Mouse (Mus musculus): ENCODE data around the gene Snap25. TPM values are rescaled to one million over a fixed set of nuclear protein-coding genes. Genes with fewer than 3 reads are reported as not detected.

Snap25 gene
- polyA plus RNA-seq, 1 experiment = 3,013 TPM

GRCm38 (mm10) chr2:136676918-136677445 lies 36.3 kb upstream of the Snap25 start:
- 47% methylated on average over 8 of the region's 8 CpGs for WGBS
- DNase-seq = no peak
- no peaks in the 10 kb centered on the region for H3K27me3 ChIP-seq (ENCODE audit: control insufficient read depth, insufficient read depth, low read length)

GRCm38 (mm10) chr2:136678321-136679161 lies 34.7 kb upstream of the Snap25 start:
- Histone ChIP-seq H3K4me1 (ENCODE audit: control insufficient read depth, insufficient read depth, low read length) (peaks cover 19% of the 10 kb centered on the region), H3K27ac (ENCODE audit: insufficient read depth, low read length) (peak overlapping the region; percentile 99), H3K4me3 (replicated peaks; ENCODE audit: insufficient read depth, low read depth, low read length) (peak overlapping the region; percentile 62), H3K27me3 (ENCODE audit: control insufficient read depth, insufficient read depth, low read length) (no peaks in the 10 kb centered on the region)
- WGBS = 2% methylated on average over 44 of the region's 44 CpGs
- TF ChIP-seq POLR2A (IDR thresholded peaks at IDR 0.05; ENCODE audit: borderline replicate concordance, insufficient read depth, low read length) (peak; percentile 53; the same call in 1 of the 2 replicates), CTCF (IDR thresholded peaks at IDR 0.05; ENCODE audit: borderline replicate concordance, insufficient read depth, low read depth, low read length) (no peak)
- DNase-seq = peak; percentile 94 to 95

More at GRCm38 (mm10) chr2:136676918-136677445, 36.3 kb upstream of the Snap25 start:
- no peak for TF ChIP-seq POLR2A (IDR thresholded peaks at IDR 0.05; ENCODE audit: borderline replicate concordance, insufficient read depth, low read length)
- TF ChIP-seq CTCF (IDR thresholded peaks at IDR 0.05; ENCODE audit: borderline replicate concordance, insufficient read depth, low read depth, low read length) = no peak
- H3K27ac ChIP-seq (ENCODE audit: insufficient read depth, low read length) = no peak overlapping the region
- H3K4me1 ChIP-seq (ENCODE audit: control insufficient read depth, insufficient read depth, low read length) = peaks cover 19% of the 10 kb centered on the region
- H3K4me3 ChIP-seq (replicated peaks; ENCODE audit: insufficient read depth, low read depth, low read length) = no peak overlapping the region

GRCm38 (mm10) chr2:136679280-136680221 lies 33.7 kb upstream of the Snap25 start:
- TF ChIP-seq POLR2A (IDR thresholded peaks at IDR 0.05; ENCODE audit: borderline replicate concordance, insufficient read depth, low read length) = peak; percentile 73; the same call in 1 of the 2 replicates
- no peak for TF ChIP-seq CTCF (IDR thresholded peaks at IDR 0.05; ENCODE audit: borderline replicate concordance, insufficient read depth, low read depth, low read length)
- DNase-seq = peak; percentile 81 to 89
- peak overlapping the region; percentile 99 for H3K27ac ChIP-seq (ENCODE audit: insufficient read depth, low read length)
- 3% methylated on average over 24 of the region's 24 CpGs for WGBS
- H3K4me1 ChIP-seq (ENCODE audit: control insufficient read depth, insufficient read depth, low read length) = peaks cover 15% of the 10 kb centered on the region
- no peaks in the 10 kb centered on the region for H3K27me3 ChIP-seq (ENCODE audit: control insufficient read depth, insufficient read depth, low read length)
- H3K4me3 ChIP-seq (replicated peaks; ENCODE audit: insufficient read depth, low read depth, low read length) = peak overlapping the region; percentile 62

GRCm38 (mm10) chr2:136682146-136682860 lies 30.9 kb upstream of the Snap25 start:
- TF ChIP-seq CTCF (IDR thresholded peaks at IDR 0.05; ENCODE audit: borderline replicate concordance, insufficient read depth, low read depth, low read length) = no peak
- no peak for TF ChIP-seq POLR2A (IDR thresholded peaks at IDR 0.05; ENCODE audit: borderline replicate concordance, insufficient read depth, low read length)
- no peak for DNase-seq
- no peak overlapping the region for H3K4me3 ChIP-seq (replicated peaks; ENCODE audit: insufficient read depth, low read depth, low read length)
- H3K27ac ChIP-seq (ENCODE audit: insufficient read depth, low read length) = no peak overlapping the region
- WGBS = 74% methylated on average over 11 of the region's 11 CpGs
- H3K4me1 ChIP-seq (ENCODE audit: control insufficient read depth, insufficient read depth, low read length) = peaks cover 16% of the 10 kb centered on the region
- H3K27me3 ChIP-seq (ENCODE audit: control insufficient read depth, insufficient read depth, low read length) = no peaks in the 10 kb centered on the region

DNA sequence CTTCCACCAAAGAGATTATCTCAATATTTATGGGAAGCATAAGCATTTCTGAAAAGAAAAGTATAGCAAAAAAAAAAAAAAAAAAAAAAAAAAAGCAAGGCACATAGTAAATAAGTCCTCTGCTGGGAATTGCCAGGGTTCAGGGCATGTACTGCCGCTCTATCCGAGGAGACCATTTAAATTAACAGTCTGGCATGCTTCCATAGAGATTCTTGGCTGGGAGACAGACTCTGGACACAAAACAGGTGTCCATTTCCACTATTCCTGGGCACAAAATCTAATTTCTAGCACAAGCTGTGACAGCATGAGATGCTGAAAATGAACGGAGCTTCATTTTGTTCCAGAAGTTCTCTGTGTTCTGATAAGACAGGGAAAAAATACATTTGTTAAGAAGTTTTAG lies 27.1 kb upstream of the Snap25 start:
- WGBS = 0% methylated on average over 3 of the region's 3 CpGs
- TF ChIP-seq POLR2A (IDR thresholded peaks at IDR 0.05; ENCODE audit: borderline replicate concordance, insufficient read depth, low read length) (no peak), CTCF (IDR thresholded peaks at IDR 0.05; ENCODE audit: borderline replicate concordance, insufficient read depth, low read depth, low read length) (no peak)
- peaks cover 13% of the 10 kb centered on the region; the same call in 1 of the 2 replicates for H3K4me1 ChIP-seq (ENCODE audit: control insufficient read depth, insufficient read depth, low read length)
- H3K27me3 ChIP-seq (ENCODE audit: control insufficient read depth, insufficient read depth, low read length) = no peaks in the 10 kb centered on the region
- H3K4me3 ChIP-seq (replicated peaks; ENCODE audit: insufficient read depth, low read depth, low read length) = no peak overlapping the region
- H3K27ac ChIP-seq (ENCODE audit: insufficient read depth, low read length) = no peak overlapping the region
- DNase-seq = peak; percentile 83 to 97

GRCm38 (mm10) chr2:136687316-136687715 lies 25.9 kb upstream of the Snap25 start:
- DNase-seq = peak; percentile 56 to 83
- Histone ChIP-seq H3K4me3 (replicated peaks; ENCODE audit: insufficient read depth, low read depth, low read length) (no peak overlapping the region), H3K27ac (ENCODE audit: insufficient read depth, low read length) (peak overlapping the region; percentile 52; the same call in 1 of the 2 replicates), H3K27me3 (ENCODE audit: control insufficient read depth, insufficient read depth, low read length) (no peaks in the 10 kb centered on the region), H3K4me1 (ENCODE audit: control insufficient read depth, insufficient read depth, low read length) (peaks cover 22% of the 10 kb centered on the region; the same call in 1 of the 2 replicates)
- TF ChIP-seq POLR2A (IDR thresholded peaks at IDR 0.05; ENCODE audit: borderline replicate concordance, insufficient read depth, low read length) (no peak), CTCF (IDR thresholded peaks at IDR 0.05; ENCODE audit: borderline replicate concordance, insufficient read depth, low read depth, low read length) (no peak)
- 14% methylated on average over 4 of the region's 4 CpGs for WGBS

DNA sequence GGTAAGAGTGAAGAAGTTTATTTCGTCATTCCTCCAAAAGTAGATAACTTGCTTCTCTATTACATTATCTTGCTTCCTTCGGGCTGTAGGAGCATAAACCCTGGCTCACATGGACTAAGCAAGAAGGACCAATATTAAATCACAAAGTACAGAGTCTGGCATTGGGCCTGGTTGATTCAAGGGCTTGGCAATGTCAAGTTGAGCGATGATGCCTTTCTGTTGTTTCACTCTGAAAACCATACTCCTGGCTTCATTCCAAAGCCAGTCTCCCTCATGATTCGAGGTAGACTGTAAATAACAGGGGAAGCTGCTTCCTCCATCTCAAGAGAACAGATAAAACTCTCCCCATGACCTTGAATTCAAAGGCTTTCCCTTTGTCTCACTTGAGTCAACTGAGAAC lies 23.8 kb upstream of the Snap25 start:
- Histone ChIP-seq H3K4me1 (ENCODE audit: control insufficient read depth, insufficient read depth, low read length) (peaks cover 22% of the 10 kb centered on the region; the same call in 1 of the 2 replicates), H3K27ac (ENCODE audit: insufficient read depth, low read length) (no peak overlapping the region), H3K4me3 (replicated peaks; ENCODE audit: insufficient read depth, low read depth, low read length) (no peak overlapping the region), H3K27me3 (ENCODE audit: control insufficient read depth, insufficient read depth, low read length) (no peaks in the 10 kb centered on the region)
- peak in 1 of 2 experiments; percentile 40 for DNase-seq
- TF ChIP-seq CTCF (IDR thresholded peaks at IDR 0.05; ENCODE audit: borderline replicate concordance, insufficient read depth, low read depth, low read length) (no peak), POLR2A (IDR thresholded peaks at IDR 0.05; ENCODE audit: borderline replicate concordance, insufficient read depth, low read length) (no peak)
- 45% methylated on average over 4 of the region's 4 CpGs for WGBS

Data from cerebellum, adult 2 months (tissue).